Mouse (Mus musculus) heart, adult 2 months (tissue): ENCODE results near the gene Polr3b. TPM values are rescaled to one million over a fixed set of nuclear protein-coding genes. Genes with fewer than 3 reads are reported as not detected.

Experiments used
- DNase-seq, 2 experiments: peaks; one replicate each; pipeline ENCODE4 v3.0.0; 2021
- H3K27ac ChIP-seq: fragments of 200-600 bp; 2 replicates; pipeline ENCODE4 v1.8.1; 2022
- H3K27me3 ChIP-seq: fragments of 200-500 bp; 2 replicates; pipeline ENCODE4 v1.6.1; 2012; ENCODE audit warnings: mild to moderate bottlenecking, low read length, inconsistent platforms, mixed read lengths; ENCODE audit not compliant: control insufficient read depth, insufficient read depth
- H3K36me3 ChIP-seq: fragments of 200-500 bp; 2 replicates; pipeline ENCODE4 v1.6.1; 2012; ENCODE audit warnings: low read length, inconsistent platforms; ENCODE audit not compliant: control insufficient read depth, insufficient read depth
- H3K4me1 ChIP-seq: fragments of 200-500 bp; 2 replicates; pipeline ENCODE4 v1.6.1; 2011; ENCODE audit warnings: low read length; ENCODE audit not compliant: control insufficient read depth, insufficient read depth
- H3K4me3 ChIP-seq: fragments of 200-600 bp; 2 replicates; pipeline ENCODE4 v1.8.1; 2022
- H3K79me2 ChIP-seq: fragments of 200-500 bp; replicated peaks from 2 replicates; pipeline ENCODE4 v1.6.1; 2012; ENCODE audit warnings: mild to moderate bottlenecking, inconsistent platforms, low read length, moderate library complexity, mixed read lengths; ENCODE audit not compliant: control insufficient read depth, insufficient read depth
- H3K9ac ChIP-seq: fragments of 200-500 bp; 2 replicates; pipeline ENCODE4 v1.6.1; 2012; ENCODE audit warnings: low read depth, mild to moderate bottlenecking, control low read depth, inconsistent platforms, low read length, mixed read lengths
- CTCF ChIP-seq: fragments of 200-600 bp; IDR thresholded peaks from 2 replicates; pipeline ENCODE4 v1.8.1; 2022; ENCODE audit warnings: antibody characterized with exemption, mild to moderate bottlenecking, moderate library complexity
- EP300 ChIP-seq: fragments of 200-500 bp; IDR thresholded peaks from 2 replicates; pipeline ENCODE4 v1.6.1; 2011; ENCODE audit warnings: low read depth, low read length, control low read depth; ENCODE audit not compliant: insufficient read depth
- POLR2A ChIP-seq: fragments of 200-500 bp; IDR thresholded peaks from 2 replicates; pipeline ENCODE4 v1.6.1; 2011; ENCODE audit warnings: mild to moderate bottlenecking, low read depth, low read length, control low read depth; ENCODE audit not compliant: insufficient read depth
- WGBS: fragments of 180-500 bp; shearing (Covaris S2); methylation state at CpG from one replicate; pipeline ENCODE4 v1.1.7; 2018; 5-methylcytosine and 5-hydroxymethylcytosine counted together
- intact Hi-C: fragments of 180-260 bp; cut with DNase I; formaldehyde crosslinking; loops from one replicate; pipeline ENCODE4 v1.15.1; 2025
- polyA plus RNA-seq: library from polyadenylated mRNA; depleted of rRNA; stranded (reverse); fragments of >200 nt; gene quantifications from 2 replicates; pipeline ENCODE4 v1.2.3, GENCODE M21; 2012
- total RNA-seq, 2 experiments: library from RNA; stranded (reverse); gene quantifications; 2 replicates each; pipeline ENCODE4 v1.2.3; 2021

Polr3b gene
- total and polyA plus RNA-seq, 3 experiments: 3.0 to 10.9 (median 8.9) TPM

- TF ChIP-seq CTCF (no peak), EP300 (no peak), POLR2A (no peak)
- no peak for DNase-seq
Observed at GRCm38 (mm10) chr10:84730956-84731355, 108.9 kb downstream of the Polr3b start.

GRCm38 (mm10) chr10:84733511-84733910 lies 111.4 kb downstream of the Polr3b start:
- intact Hi-C loops: no loop called here
- no peak for TF ChIP-seq POLR2A
- Histone ChIP-seq H3K36me3 (no peaks in the 10 kb centered on the region), H3K9ac (no peak overlapping the region), H3K4me1 (no peaks in the 10 kb centered on the region), H3K27me3 (no peaks in the 10 kb centered on the region; the same call in 1 of the 2 replicates), H3K4me3 (no peak overlapping the region), H3K27ac (no peak overlapping the region), H3K79me2 (no peaks in the 10 kb centered on the region)
- WGBS: 51% methylated on average over 6 of the region's 6 CpGs
- no peak for DNase-seq

More at GRCm38 (mm10) chr10:84730956-84731355, 108.9 kb downstream of the Polr3b start:
- WGBS: 88% methylated on average over 9 of the region's 9 CpGs
- H3K27ac ChIP-seq: no peak overlapping the region
- no peak overlapping the region for H3K9ac ChIP-seq
- no peaks in the 10 kb centered on the region for H3K27me3 ChIP-seq
- no peaks in the 10 kb centered on the region for H3K4me1 ChIP-seq
- intact Hi-C loops: no loop called here
- H3K4me3 ChIP-seq: no peak overlapping the region
- no peaks in the 10 kb centered on the region for H3K79me2 ChIP-seq
- H3K36me3 ChIP-seq: no peaks in the 10 kb centered on the region

- no peaks in the 10 kb centered on the region for H3K36me3 ChIP-seq
- H3K4me1 ChIP-seq: no peaks in the 10 kb centered on the region
- DNase-seq: no peak
- no peak for TF ChIP-seq EP300
- TF ChIP-seq POLR2A: no peak
- TF ChIP-seq CTCF: no peak
- H3K9ac ChIP-seq: no peak overlapping the region; the same call in 1 of the 2 replicates
- peaks cover 31% of the 10 kb centered on the region for H3K27me3 ChIP-seq
- WGBS: 2% methylated on average over 66 of the region's 66 CpGs
- H3K4me3 ChIP-seq: peak overlapping the region; percentile 36
- no peak overlapping the region for H3K27ac ChIP-seq
- intact Hi-C loops: no loop called here
- H3K79me2 ChIP-seq: no peaks in the 10 kb centered on the region
Observed at GRCm38 (mm10) chr10:84754851-84755785, 133.0 kb downstream of the Polr3b start.

GRCm38 (mm10) chr10:84755786-84756203 lies 133.7 kb downstream of the Polr3b start, which contains the start of gene Rfx4:
Gene Rfx4, plus strand, starts transcription at chr10:84756062.
- peaks cover 31% of the 10 kb centered on the region for H3K27me3 ChIP-seq
- H3K4me1 ChIP-seq: no peaks in the 10 kb centered on the region
- TF ChIP-seq POLR2A: no peak
- TF ChIP-seq EP300: no peak
- TF ChIP-seq CTCF: no peak
- DNase-seq: no peak
- no peaks in the 10 kb centered on the region for H3K79me2 ChIP-seq
- WGBS: 2% methylated on average over 24 of the region's 24 CpGs
- H3K36me3 ChIP-seq: no peaks in the 10 kb centered on the region
- H3K27ac ChIP-seq: no peak within 1 kb of the TSS
- H3K4me3 ChIP-seq: peak within 1 kb of the TSS; percentile 36
- intact Hi-C loops: no loop called here
- H3K9ac ChIP-seq: no peak within 1 kb of the TSS

GRCm38 (mm10) chr10:84756435-84757095 lies 134.5 kb downstream of the Polr3b start:
- no peak for DNase-seq
- Histone ChIP-seq H3K27me3 (peaks cover 31% of the 10 kb centered on the region), H3K79me2 (no peaks in the 10 kb centered on the region), H3K9ac (no peak overlapping the region), H3K36me3 (no peaks in the 10 kb centered on the region), H3K4me1 (no peaks in the 10 kb centered on the region), H3K4me3 (no peak overlapping the region), H3K27ac (no peak overlapping the region)
- intact Hi-C loops: no loop called here
- TF ChIP-seq CTCF (no peak), POLR2A (no peak), EP300 (no peak)
- 2% methylated on average over 42 of the region's 42 CpGs for WGBS
